Mouse (Mus musculus) E14TG2a.4 (cell line): ENCODE results near the gene Gm20388.

Source experiments
- CTCF ChIP-seq: conservative IDR thresholded peaks from 2 replicates; pipeline ENCODE4 v1.5.1; 2014; ENCODE audit warnings: low read length
- NANOG ChIP-seq: IDR thresholded peaks from 2 replicates; pipeline ENCODE4 v1.6.1; 2014; ENCODE audit warnings: borderline replicate concordance, low read length, mixed read lengths

DNA sequence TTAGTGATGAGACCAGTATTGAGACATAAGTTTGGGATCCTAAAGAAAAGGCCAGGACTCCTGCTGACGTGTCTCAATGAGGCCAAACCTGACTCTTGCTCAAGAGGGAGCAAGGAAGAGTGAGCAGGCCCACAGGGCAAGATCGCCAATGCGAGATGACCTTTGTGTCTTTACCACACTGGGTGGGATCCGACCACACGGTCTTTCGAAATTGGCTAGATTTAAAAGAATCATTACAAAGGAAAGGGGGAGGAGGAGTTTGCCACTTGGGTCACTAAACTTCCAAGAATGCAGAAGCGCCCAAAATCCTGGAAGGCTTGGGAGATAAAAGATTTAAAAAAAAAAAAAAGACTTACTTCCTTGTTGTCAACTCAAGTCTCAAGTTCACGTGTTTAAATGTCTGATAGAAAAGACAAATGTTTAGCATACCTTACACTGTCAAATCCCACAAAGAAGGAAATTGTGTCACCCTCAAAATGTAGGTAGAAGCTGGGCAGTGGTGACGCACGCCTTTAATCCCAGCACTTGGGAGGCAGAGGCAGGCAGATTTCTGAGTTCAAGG, 1936.7 kb downstream of the Gm20388 start:
- TF ChIP-seq CTCF (no peak), NANOG (no peak)
